Mouse (Mus musculus) forebrain, embryonic 15.5 days (tissue): ENCODE measurements around the gene Gpr107. TPM values are rescaled to one million over a fixed set of nuclear protein-coding genes. Genes with fewer than 3 reads are reported as not detected.

ENCODE experiments used
- ATAC-seq: fragments of 200-750 bp; cut with Nextera tagmentation; replicated peaks from 2 replicates; pipeline ENCODE4 v1.8.0; 2017; ENCODE audit warnings: mild to moderate bottlenecking, moderate TSS enrichment, moderate library complexity
- H3K27ac ChIP-seq: fragments of 300-500 bp; sonication (generic); replicated peaks from 2 replicates; pipeline ENCODE4 v1.5.1; 2015; ENCODE audit warnings: mild to moderate bottlenecking, inconsistent platforms
- H3K27me3 ChIP-seq: fragments of 300-500 bp; sonication (generic); 2 replicates; pipeline ENCODE4 v1.6.1; 2015; ENCODE audit warnings: inconsistent platforms
- H3K36me3 ChIP-seq: fragments of 300-500 bp; sonication (generic); 2 replicates; pipeline ENCODE4 v1.6.1; 2015; ENCODE audit warnings: mild to moderate bottlenecking, inconsistent platforms
- H3K4me1 ChIP-seq: fragments of 300-500 bp; sonication (generic); 2 replicates; pipeline ENCODE4 v1.6.1; 2015; ENCODE audit warnings: inconsistent platforms
- H3K4me2 ChIP-seq: fragments of 300-500 bp; sonication (generic); replicated peaks from 2 replicates; pipeline ENCODE4 v1.6.1; 2015; ENCODE audit warnings: mild to moderate bottlenecking, inconsistent platforms
- H3K4me3 ChIP-seq: fragments of 300-500 bp; sonication (generic); 2 replicates; pipeline ENCODE4 v1.5.1; 2015; ENCODE audit warnings: mild to moderate bottlenecking, inconsistent platforms
- H3K9ac ChIP-seq: fragments of 300-500 bp; sonication (generic); replicated peaks from 2 replicates; pipeline ENCODE4 v1.6.1; 2015; ENCODE audit warnings: mild to moderate bottlenecking, inconsistent platforms
- H3K9me3 ChIP-seq: fragments of 300-500 bp; sonication (generic); 2 replicates; pipeline ENCODE4 v1.6.1; 2016; ENCODE audit warnings: inconsistent platforms
- WGBS: fragments of 180-500 bp; shearing (Covaris S2); methylation state at CpG from one replicate; pipeline ENCODE4 v1.1.7; 2015; ENCODE audit warnings: mixed read lengths; 5-methylcytosine and 5-hydroxymethylcytosine counted together
- polyA plus RNA-seq: library from polyadenylated mRNA; unstranded; fragments of >200 nt; fragmentation: Nextera tagmentation; extraction: Ambion mirVana; gene quantifications from 2 replicates; pipeline ENCODE4 v1.2.1, GENCODE M21; 2015

The Gpr107 gene
- polyA plus RNA-seq, 1 experiment from 2014 or later, result 37.3 TPM

DNA sequence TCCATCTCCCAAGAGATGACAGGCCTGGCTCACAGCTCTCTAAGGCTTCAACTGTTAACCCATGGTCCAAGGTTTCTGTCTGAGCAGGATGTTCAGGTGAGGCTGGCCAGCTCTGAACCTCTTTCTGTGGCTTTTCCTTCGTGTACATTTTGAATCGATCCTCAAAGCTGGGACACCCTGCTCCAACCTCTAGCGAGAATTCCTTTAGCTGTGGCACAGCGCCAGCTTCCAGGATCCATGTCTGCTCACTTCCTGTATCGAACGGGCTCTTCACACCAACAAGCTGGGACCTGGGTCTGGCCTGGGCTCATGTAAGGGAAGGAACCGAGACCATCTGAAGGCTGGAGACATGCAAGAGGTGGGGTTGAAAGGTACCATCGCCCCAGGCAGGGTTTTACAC lies 92.1 kb downstream of the Gpr107 start:
- Histone ChIP-seq H3K36me3 (no peaks in the 10 kb centered on the region; the same call in 1 of the 2 replicates), H3K27ac (0 out of 2 replicates have a peak overlapping the region, but pooled peaks have one; percentile 12), H3K9me3 (no peaks in the 10 kb centered on the region), H3K9ac (no peak overlapping the region), H3K4me3 (no peak overlapping the region), H3K4me2 (no peak overlapping the region), H3K4me1 (peaks cover 43% of the 10 kb centered on the region), H3K27me3 (no peaks in the 10 kb centered on the region)
- ATAC-seq, result no peak
- WGBS, result 71% methylated on average over 8 of the region's 8 CpGs

DNA sequence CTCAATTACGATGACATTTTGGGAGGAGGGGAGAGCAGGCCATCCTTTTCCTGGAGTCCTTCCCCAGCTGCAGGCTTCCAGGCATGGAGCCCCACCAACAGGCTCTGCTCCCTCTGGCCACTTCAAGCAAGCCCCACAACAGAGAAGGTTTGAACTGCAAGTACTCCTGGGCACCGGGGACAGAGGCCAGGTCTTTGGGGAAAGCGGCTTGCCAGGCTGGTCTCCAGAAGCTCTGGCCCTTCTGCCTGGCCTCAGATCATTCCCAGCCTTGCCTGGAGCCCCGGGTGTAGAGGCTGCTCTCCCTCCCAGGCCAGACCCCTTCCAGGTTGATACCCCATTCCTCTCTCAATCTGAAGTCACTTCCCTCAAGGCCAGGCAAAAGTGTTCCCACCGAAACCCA lies 92.9 kb downstream of the Gpr107 start:
- Histone ChIP-seq H3K9ac (peak overlapping the region; percentile 98), H3K4me1 (peaks cover 46% of the 10 kb centered on the region), H3K4me3 (peak overlapping the region; percentile 97), H3K36me3 (no peaks in the 10 kb centered on the region; the same call in 1 of the 2 replicates), H3K4me2 (peak overlapping the region; percentile 62), H3K9me3 (no peaks in the 10 kb centered on the region), H3K27me3 (no peaks in the 10 kb centered on the region), H3K27ac (peak overlapping the region; percentile 84)
- no peak for ATAC-seq
- 20% methylated on average over 5 of the region's 5 CpGs for WGBS

DNA sequence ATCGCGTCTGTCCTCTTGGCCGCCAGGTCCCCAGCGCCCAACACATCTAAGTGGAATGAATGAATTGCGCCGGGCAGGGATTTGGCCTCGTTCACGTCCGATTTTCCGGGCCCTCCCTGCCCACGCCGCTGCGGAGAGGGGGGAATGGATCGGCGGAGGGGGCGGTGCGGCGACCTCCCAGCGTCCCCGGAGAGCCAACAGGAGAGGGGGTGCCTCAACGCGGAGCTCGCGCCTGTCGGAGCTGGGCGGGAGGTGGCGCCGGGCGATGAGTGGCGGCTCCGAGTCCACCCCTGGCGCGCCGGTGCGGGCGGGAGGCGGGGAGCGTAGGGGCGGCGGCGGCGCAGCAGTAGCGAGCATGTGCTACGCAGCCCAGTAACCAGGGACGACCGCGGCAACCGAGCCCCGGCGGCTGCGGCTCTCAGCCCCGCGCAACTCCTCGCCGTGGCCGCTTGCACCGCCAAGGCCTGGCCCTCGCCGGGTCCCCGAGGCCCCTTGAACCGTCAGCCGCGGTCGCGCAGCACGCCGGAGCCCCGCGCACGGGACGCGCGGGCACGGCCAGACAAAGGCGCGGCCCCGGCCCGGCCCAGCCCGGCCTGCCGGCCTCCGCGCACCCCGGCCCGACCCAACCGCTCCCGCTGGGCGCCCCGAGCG lies 93.5 kb downstream of the Gpr107 start, which contains the start of gene Ncs1:
Ncs1 (plus strand) TSS at position 333 of the 651 bp plus-strand sequence.
- Histone ChIP-seq H3K4me3 (peak within 1 kb of the TSS; percentile 97), H3K27me3 (no peaks in the 10 kb centered on the region), H3K9ac (peak within 1 kb of the TSS; percentile 98), H3K27ac (peak within 1 kb of the TSS; percentile 84), H3K9me3 (no peaks in the 10 kb centered on the region), H3K4me1 (peaks cover 48% of the 10 kb centered on the region), H3K4me2 (peak within 1 kb of the TSS; percentile 62), H3K36me3 (no peaks in the 10 kb centered on the region; the same call in 1 of the 2 replicates)
- WGBS, result under 1% methylated on average over 84 of the region's 89 CpGs
- ATAC-seq, result peak; percentile 86

DNA sequence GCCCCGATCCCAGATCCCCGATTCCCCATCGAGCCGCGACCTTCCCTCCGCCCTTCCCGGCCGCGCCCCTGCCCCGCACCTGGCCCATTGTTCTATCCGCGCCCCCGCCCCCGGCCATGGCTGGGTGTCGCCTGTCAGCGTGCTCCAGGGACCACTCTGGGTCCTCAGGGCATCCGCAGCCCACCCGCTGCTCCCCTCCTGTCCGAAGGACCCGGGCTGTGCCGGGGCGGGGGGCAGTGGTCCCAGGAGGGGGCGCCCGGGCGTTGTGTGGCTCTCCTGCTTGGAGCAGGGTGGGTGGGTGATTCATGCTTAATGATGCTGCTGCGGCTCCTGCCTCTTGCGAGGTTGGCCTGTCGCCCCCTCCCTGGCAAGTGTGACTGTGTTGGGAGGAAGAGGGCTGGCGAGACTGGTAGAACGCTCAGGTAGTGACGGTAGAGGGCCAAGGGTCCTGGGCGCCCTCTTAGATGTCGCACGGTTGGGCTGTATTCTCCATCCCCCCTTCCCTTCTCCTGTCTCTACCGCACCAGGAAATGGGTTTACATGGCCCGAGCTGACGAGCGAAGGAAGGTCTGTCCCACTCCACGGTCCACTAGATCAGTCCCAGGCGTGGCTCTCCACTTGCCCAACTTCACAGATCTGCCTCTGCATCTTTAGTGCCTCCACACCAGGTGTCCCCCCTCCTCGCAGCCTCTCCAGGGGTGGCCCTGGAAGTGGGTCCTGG lies 94.3 kb downstream of the Gpr107 start:
- peak; percentile 60 for ATAC-seq
- Histone ChIP-seq H3K4me1 (peaks cover 48% of the 10 kb centered on the region), H3K4me3 (peak overlapping the region; percentile 97), H3K27me3 (no peaks in the 10 kb centered on the region), H3K4me2 (peak overlapping the region; percentile 62), H3K9me3 (no peaks in the 10 kb centered on the region), H3K27ac (peak overlapping the region; percentile 84), H3K36me3 (no peaks in the 10 kb centered on the region; the same call in 1 of the 2 replicates), H3K9ac (peak overlapping the region; percentile 98)
- 0% methylated on average over 38 of the region's 41 CpGs for WGBS

DNA sequence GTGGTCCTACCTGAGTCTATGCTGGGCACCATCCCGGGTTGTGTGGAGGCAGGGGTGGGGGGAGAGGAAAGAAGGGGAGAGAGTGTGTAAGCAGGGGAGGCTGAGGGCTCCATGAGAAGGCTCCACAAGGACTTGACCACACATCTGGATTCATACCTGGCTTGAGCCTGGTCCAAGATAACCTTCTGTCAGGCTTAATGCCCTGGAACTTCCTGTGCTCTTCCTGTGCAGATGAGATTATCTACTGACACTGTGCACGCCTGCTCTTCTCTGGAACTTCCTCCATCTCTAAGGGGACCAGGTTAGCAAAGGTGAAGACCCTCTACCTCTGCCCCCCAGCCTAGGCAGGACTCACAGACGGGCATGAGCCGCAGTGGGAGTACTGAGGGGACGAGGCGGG lies 96.7 kb downstream of the Gpr107 start:
- H3K27ac ChIP-seq, result no peak overlapping the region
- H3K4me1 ChIP-seq, result peaks cover 46% of the 10 kb centered on the region
- H3K4me3 ChIP-seq, result no peak overlapping the region
- no peak for ATAC-seq
- H3K4me2 ChIP-seq, result no peak overlapping the region
- no peaks in the 10 kb centered on the region; the same call in 1 of the 2 replicates for H3K36me3 ChIP-seq
- no peaks in the 10 kb centered on the region for H3K9me3 ChIP-seq
- WGBS, result 97% methylated on average over 6 of the region's 6 CpGs
- no peaks in the 10 kb centered on the region for H3K27me3 ChIP-seq
- H3K9ac ChIP-seq, result no peak overlapping the region

DNA sequence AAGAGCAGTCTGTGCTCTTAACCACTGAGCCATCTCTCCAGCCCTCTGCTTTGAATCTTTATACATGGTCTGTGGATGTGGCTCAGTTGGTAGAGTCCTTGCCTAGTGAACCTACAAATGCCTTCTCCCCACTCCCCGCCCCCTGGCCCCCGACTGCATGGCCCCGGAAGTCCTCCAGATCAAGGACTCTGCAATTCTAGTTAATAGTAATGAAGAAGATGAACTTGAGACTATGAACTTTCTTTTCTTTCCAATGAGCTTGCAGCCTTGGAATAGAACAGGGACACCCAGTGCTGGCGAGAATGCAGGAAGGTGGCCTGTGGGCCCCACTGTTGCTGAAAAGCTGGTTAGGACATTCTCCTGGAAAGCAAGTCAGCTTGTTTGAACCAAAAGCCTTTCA lies 100.1 kb downstream of the Gpr107 start:
- Histone ChIP-seq H3K4me2 (no peak overlapping the region), H3K36me3 (no peaks in the 10 kb centered on the region; the same call in 1 of the 2 replicates), H3K27me3 (no peaks in the 10 kb centered on the region), H3K9me3 (no peaks in the 10 kb centered on the region), H3K9ac (no peak overlapping the region), H3K4me1 (peaks cover 63% of the 10 kb centered on the region), H3K4me3 (no peak overlapping the region), H3K27ac (no peak overlapping the region)
- WGBS, result 99% methylated on average over 4 of the region's 4 CpGs
- ATAC-seq, result no peak

DNA sequence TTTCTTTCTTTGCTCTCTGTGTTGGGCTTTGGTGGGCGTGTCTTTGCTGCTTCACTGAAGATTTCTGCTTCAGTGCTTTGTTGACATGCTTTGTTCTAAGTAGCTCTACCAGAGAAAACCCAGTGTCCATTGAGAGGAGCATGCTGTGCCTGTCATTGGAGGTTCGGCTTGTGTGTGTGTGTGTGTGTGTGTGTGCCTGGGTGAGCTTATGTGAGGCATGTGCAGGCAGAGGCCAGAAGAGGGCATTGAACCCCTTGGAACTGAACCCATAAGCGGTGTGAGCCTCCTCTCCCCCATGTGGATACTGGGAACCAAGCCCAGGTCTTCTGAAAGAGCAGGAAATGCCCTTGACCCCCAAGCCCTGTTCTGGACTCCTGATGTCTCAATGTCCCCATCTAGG lies 101.3 kb downstream of the Gpr107 start:
- no peak overlapping the region for H3K4me2 ChIP-seq
- no peak for ATAC-seq

DNA sequence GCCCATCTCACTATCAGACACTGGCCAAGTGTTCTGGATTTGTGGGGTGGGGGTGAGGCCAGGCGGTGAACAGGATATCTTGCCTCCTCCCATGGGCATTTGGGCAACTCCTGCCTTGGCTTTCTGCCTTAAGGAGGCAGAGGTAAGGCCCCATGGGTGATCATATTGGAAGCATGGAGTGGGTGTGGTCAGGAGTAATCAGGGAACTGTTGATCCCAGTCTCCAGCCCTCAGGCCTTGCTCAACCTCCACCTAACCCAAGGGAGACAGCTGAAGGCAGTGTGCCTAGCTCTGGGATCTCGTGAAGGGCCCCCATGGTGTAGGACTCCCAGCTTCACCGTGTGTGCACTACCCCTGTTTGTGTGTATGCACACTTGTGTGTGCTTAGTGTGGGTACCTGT lies 102.7 kb downstream of the Gpr107 start:
- Histone ChIP-seq H3K27me3 (no peaks in the 10 kb centered on the region), H3K4me1 (peaks cover 65% of the 10 kb centered on the region), H3K27ac (no peak overlapping the region), H3K4me2 (no peak overlapping the region), H3K9me3 (no peaks in the 10 kb centered on the region), H3K9ac (no peak overlapping the region), H3K4me3 (no peak overlapping the region), H3K36me3 (no peaks in the 10 kb centered on the region)
- ATAC-seq, result no peak
- WGBS, result 83% methylated on average over 3 of the region's 3 CpGs

More for the DNA sequence above, 101.3 kb downstream of the Gpr107 start:
- H3K9me3 ChIP-seq, result no peaks in the 10 kb centered on the region
- no peak overlapping the region for H3K9ac ChIP-seq
- no peaks in the 10 kb centered on the region for H3K27me3 ChIP-seq
- no peaks in the 10 kb centered on the region; the same call in 1 of the 2 replicates for H3K36me3 ChIP-seq
- H3K4me3 ChIP-seq, result no peak overlapping the region
- WGBS, result 24% methylated on average over 3 of the region's 3 CpGs
- peaks cover 63% of the 10 kb centered on the region for H3K4me1 ChIP-seq
- H3K27ac ChIP-seq, result no peak overlapping the region

DNA sequence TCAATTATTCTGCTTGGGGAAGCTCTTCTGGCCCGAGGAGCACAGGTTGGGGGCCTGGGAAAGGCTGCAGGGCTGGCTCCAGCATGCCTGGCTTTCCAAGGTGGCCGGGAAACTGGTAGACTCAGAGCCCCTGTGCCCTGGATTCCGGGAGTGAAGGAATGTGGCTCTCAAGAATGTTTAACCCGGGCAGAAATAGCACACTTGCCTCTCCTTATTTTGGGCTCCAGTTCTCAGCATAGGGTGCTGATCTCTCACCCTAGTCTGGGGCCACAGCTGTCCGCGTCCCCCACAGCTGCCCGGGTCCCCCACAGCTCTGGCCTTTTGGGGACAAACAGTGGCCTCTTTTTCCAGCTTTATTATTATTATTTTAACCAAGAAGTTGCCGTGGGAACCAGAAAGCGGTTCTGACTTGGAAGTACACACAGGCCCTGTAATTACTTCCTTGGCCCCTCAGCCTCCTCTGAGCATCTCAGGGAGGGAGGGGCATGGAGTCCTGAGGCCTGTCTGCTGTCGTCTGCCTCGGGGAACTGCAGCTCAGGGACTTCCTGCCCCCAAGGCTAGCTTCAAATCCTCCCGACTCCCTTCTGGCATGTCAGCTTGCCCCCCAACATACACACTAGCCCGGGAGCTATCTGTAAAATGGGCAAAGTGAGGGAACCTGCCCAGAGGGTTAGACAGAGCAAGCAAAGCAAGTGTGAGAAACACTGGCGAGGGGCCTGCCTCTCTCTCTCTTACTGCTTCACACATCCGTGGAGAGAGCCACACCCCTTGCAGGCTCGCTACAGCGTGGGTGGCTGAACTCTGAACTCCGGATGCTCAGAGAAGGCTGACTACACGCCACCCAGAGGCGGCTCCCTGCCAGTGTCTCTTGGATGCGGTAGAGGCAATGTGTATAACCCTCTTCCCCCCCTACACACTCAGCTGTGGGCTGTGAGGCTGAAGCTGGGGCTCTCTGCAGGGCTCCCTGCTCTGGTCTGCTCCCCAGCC lies 104.1 kb downstream of the Gpr107 start:
- Histone ChIP-seq H3K4me3 (no peak overlapping the region), H3K27ac (peak overlapping the region; percentile 19), H3K27me3 (no peaks in the 10 kb centered on the region), H3K4me2 (no peak overlapping the region), H3K36me3 (no peaks in the 10 kb centered on the region), H3K9ac (no peak overlapping the region), H3K4me1 (peaks cover 62% of the 10 kb centered on the region), H3K9me3 (no peaks in the 10 kb centered on the region)
- 20% methylated on average over 21 of the region's 21 CpGs for WGBS
- peak; percentile 46; the same call in 1 of the 2 replicates for ATAC-seq

DNA sequence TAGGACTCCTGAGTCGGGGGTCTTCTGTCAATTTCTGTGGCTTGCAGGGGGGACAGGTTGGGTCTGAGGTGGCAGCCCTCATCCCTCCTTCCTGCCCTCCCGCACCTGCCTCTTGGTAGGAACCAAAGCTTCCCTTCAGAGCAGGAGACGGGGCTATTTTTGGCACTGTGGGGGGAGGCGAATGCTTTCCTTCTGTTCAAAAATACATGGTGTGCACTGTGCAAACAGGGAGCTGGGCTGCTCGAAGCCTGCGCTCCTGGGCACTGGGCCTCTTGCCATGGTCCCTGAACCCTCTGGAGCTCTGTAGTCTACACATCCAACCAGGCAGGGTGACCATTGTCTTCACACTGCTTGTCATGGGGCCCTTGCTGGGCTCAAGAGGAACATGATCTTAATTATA lies 105.0 kb downstream of the Gpr107 start:
- H3K27ac ChIP-seq, result peak overlapping the region; percentile 19
- H3K4me2 ChIP-seq, result no peak overlapping the region
- H3K4me3 ChIP-seq, result no peak overlapping the region
- H3K9ac ChIP-seq, result peak overlapping the region; percentile 6; the same call in 1 of the 2 replicates
- no peaks in the 10 kb centered on the region for H3K9me3 ChIP-seq
- peaks cover 63% of the 10 kb centered on the region for H3K4me1 ChIP-seq
- H3K36me3 ChIP-seq, result no peaks in the 10 kb centered on the region
- WGBS, result 45% methylated on average over 6 of the region's 6 CpGs
- H3K27me3 ChIP-seq, result no peaks in the 10 kb centered on the region
- no peak for ATAC-seq

DNA sequence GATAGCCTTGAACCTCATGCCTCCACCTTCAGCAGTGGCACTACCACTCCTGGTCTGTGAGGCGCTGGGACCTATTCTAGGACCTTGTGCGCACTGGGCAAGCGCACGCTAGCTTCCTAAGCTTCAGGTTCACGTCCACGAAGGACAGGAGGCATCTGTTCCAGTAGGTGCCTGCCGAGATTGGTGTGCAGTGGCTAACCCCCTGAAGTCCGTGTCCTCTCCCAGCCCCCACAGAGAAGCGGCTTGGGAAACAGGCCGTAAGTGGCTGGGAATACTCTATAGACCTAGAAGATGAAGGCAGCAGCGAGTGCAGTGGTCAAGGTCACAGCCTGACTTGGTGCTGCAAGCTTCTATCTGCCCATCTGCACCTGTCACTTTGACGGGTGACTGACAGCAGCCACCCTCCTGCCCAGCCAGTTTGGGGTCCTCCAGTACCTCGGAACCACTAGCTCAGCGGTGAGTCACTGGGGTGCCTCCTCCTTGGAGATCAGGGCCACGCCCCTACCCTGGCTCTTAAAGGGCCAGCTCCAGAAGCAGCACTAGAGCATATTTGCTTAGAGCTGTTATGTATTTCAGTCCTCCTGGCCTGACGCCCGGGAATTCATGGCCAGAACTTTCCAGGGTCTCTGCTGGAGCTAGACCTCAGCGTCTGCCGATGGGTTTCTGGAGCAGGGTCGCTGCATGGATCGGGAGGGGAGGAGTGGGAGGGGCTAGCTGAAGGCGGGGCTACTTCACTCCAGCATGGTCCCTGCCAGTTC lies 106.7 kb downstream of the Gpr107 start:
- Histone ChIP-seq H3K27ac (no peak overlapping the region), H3K4me2 (peak overlapping the region; percentile 63), H3K27me3 (no peaks in the 10 kb centered on the region), H3K36me3 (no peaks in the 10 kb centered on the region), H3K4me1 (peaks cover 77% of the 10 kb centered on the region), H3K9me3 (no peaks in the 10 kb centered on the region), H3K9ac (peak overlapping the region; percentile 14), H3K4me3 (peak overlapping the region; percentile 40)
- ATAC-seq, result peak; percentile 51
- WGBS, result 12% methylated on average over 22 of the region's 22 CpGs
